Mouse (Mus musculus) MEL (cell line): ENCODE data around the gene Gpr142.

Experiments used
- CTCF ChIP-seq, 3 experiments: IDR thresholded peaks in 2 of 3; conservative IDR thresholded peaks in 1 of 3; 2 replicates each; pipeline ENCODE4 v1.5.1; 2011 to 2012; ENCODE audit warnings: low read length in 3 of 3, low read depth in 2 of 3, mild to moderate bottlenecking in 2 of 3, improper control_type of control experiment in 1 of 3, inconsistent platforms in 1 of 3, mixed read lengths in 1 of 3, moderate library complexity in 1 of 3; ENCODE audit not compliant: control insufficient read depth in 1 of 3, insufficient read depth in 1 of 3, poor library complexity in 1 of 3, severe bottlenecking in 1 of 3
- E2F4 ChIP-seq: IDR thresholded peaks from 2 replicates; pipeline ENCODE4 v1.6.1; 2011; ENCODE audit warnings: low read depth, low read length, improper control_type of control experiment, borderline replicate concordance
- EP300 ChIP-seq, 2 experiments: IDR thresholded peaks; 2 replicates each; pipeline ENCODE4 v1.6.1; 2011; ENCODE audit warnings: improper control_type of control experiment in 2 of 2, low read length in 2 of 2, low read depth in 1 of 2, mild to moderate bottlenecking in 1 of 2
- GATA1 ChIP-seq: IDR thresholded peaks from 2 replicates; pipeline ENCODE4 v1.6.1; 2011; ENCODE audit warnings: low read depth, low read length, improper control_type of control experiment
- HCFC1 ChIP-seq: IDR thresholded peaks from 2 replicates; pipeline ENCODE4 v1.6.1; 2012; ENCODE audit warnings: low read depth, mild to moderate bottlenecking, inconsistent platforms, low read length, improper control_type of control experiment, moderate library complexity
- NRF1 ChIP-seq: IDR thresholded peaks from 2 replicates; pipeline ENCODE4 v1.6.1; 2014; ENCODE audit warnings: low read depth, mild to moderate bottlenecking, inconsistent platforms, low read length, improper control_type of control experiment, moderate library complexity; ENCODE audit not compliant: poor library complexity, insufficient read depth, severe bottlenecking
- POLR2A ChIP-seq, 2 experiments: IDR thresholded peaks; 2 replicates each; pipeline ENCODE4 v1.6.1; 2011 to 2012; ENCODE audit warnings: low read length in 2 of 2, mild to moderate bottlenecking in 2 of 2, control low read depth in 1 of 2, improper control_type of control experiment in 1 of 2, low read depth in 1 of 2, moderate library complexity in 1 of 2; ENCODE audit not compliant: control insufficient read depth in 1 of 2, insufficient read depth in 1 of 2, poor library complexity in 1 of 2
- UBTF ChIP-seq: IDR thresholded peaks from 2 replicates; pipeline ENCODE4 v1.6.1; 2012; ENCODE audit warnings: low read depth, mild to moderate bottlenecking, inconsistent platforms, low read length, improper control_type of control experiment, moderate library complexity, borderline replicate concordance; ENCODE audit not compliant: insufficient read depth
- USF1 ChIP-seq: IDR thresholded peaks from 2 replicates; pipeline ENCODE4 v1.6.1; 2014; ENCODE audit warnings: low read depth, mild to moderate bottlenecking, inconsistent platforms, low read length, improper control_type of control experiment, moderate library complexity
- ZNF384 ChIP-seq: IDR thresholded peaks from 2 replicates; pipeline ENCODE4 v1.6.1; 2012; ENCODE audit warnings: low read depth, mild to moderate bottlenecking, inconsistent platforms, low read length, improper control_type of control experiment

DNA sequence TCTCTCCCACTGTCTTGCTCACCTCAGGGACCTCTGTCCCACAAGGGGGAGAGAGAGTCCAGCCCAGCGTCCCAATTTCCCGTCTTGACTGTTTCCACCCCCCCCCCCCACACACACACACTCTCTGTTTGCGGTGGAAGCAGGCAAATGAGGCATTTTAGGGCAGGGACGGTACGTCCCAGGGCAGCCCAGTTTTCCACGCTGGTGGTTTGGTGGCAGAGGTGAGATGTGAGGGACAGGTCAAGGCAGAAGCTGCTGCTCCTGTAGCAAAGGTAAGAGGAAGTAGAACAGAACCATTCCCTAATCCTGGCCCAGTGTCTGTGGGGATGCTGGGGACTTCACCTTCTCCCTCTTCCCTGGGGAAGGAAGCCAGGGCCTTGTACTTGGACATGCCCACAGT is 55.9 kb downstream of the Gpr142 start:
- no peak for TF ChIP-seq HCFC1
- TF ChIP-seq CTCF (IDR thresholded peaks at IDR 0.05 in 2 of 3, conservative IDR thresholded peaks at IDR 0.05 in 1 of 3; ENCODE audit: control insufficient read depth in 1 of 3, insufficient read depth in 1 of 3, low read depth in 2 of 3, low read length in 3 of 3, poor library complexity in 1 of 3, severe bottlenecking in 1 of 3), result no peak
- no peak for TF ChIP-seq EP300 (IDR thresholded peaks at IDR 0.05; ENCODE audit: low read depth in 1 of 2, low read length in 2 of 2)
- TF ChIP-seq UBTF, result no peak
- no peak for TF ChIP-seq POLR2A (IDR thresholded peaks at IDR 0.05; ENCODE audit: control insufficient read depth in 1 of 2, insufficient read depth in 1 of 2, low read depth in 1 of 2, low read length in 2 of 2, poor library complexity in 1 of 2)
- no peak for TF ChIP-seq USF1
- no peak for TF ChIP-seq E2F4
- TF ChIP-seq GATA1, result no peak
- TF ChIP-seq ZNF384, result no peak
- TF ChIP-seq NRF1, result no peak
